In genomic region chr3:73134316-73134715, GRCm38 (mm10) we compare ENCODE assay signal across 9 mouse cellular contexts.
A peak's percentile ranks its signal among the peaks of the same experiment; 100 is the strongest.
DNase-seq lines count a peak whose midpoint lies in the region; ATAC-seq and TF ChIP-seq lines count a peak whose summit lies in the region.
"Had no signal": no experiment of that assay in that cellular context is flagged by ENCODE, and none has a peak within 500 bp of the region (broad histone marks: within the 10 kb centered on the region; RNA-seq: fewer than 3 reads in every experiment).

No protein-coding gene starts in this region.

- DNase-seq in cerebellum, adult 11 months, result peak; percentile 5
- DNase-seq in cerebellum, adult 11-12 months, result no peak
- no peak for DNase-seq in lung, postnatal 0 days (ENCODE audit: low spot score)
- no peak for DNase-seq in lung, postnatal 25 days (ENCODE audit: low spot score)
- peak; percentile 78 for DNase-seq in embryo, embryonic 10 days (ENCODE audit: low spot score)
- DNase-seq in left cerebral cortex, adult 11 months (ENCODE audit: low spot score), result peak; percentile 38
- peak; percentile 21 for DNase-seq in telencephalon, adult 2 months (ENCODE audit: low read depth, low spot score)
- DNase-seq in lung, adult 2 months, result no peak

- no peak for ATAC-seq in lung, postnatal 0 days

- TF ChIP-seq EP300 in lung, postnatal 0 days (IDR thresholded peaks at IDR 0.05), result no peak

- TF ChIP-seq CTCF in lung, postnatal 0 days (IDR thresholded peaks at IDR 0.05), result peak; percentile 25
- TF ChIP-seq CTCF in lung, adult 2 months (IDR thresholded peaks at IDR 0.05; ENCODE audit: insufficient read depth, low read length), result no peak

- H3K27me3 ChIP-seq in lung, postnatal 0 days (replicated peaks; ENCODE audit: insufficient read depth, low read length), result no peaks in the 10 kb centered on the region
- H3K27me3 ChIP-seq: heart, embryonic 13.5 days had no signal

- 7% methylated on average over 9 of the region's 9 CpGs for WGBS in lung, postnatal 0 days
- 10% methylated on average over 9 of the region's 9 CpGs for WGBS in lung, adult 2 months

- no peak overlapping the region for H3K4me3 ChIP-seq in lung, postnatal 0 days (ENCODE audit: low read depth, low read length)
- no peak overlapping the region for H3K4me3 ChIP-seq in lung, adult 2 months (replicated peaks; ENCODE audit: extremely low read depth, low read depth, low read length)
- H3K4me3 ChIP-seq: heart, embryonic 13.5 days had no signal

- no peak overlapping the region for H3K4me2 ChIP-seq in lung, postnatal 0 days (replicated peaks; ENCODE audit: low read depth, low read length)
- H3K4me2 ChIP-seq: heart, embryonic 13.5 days had no signal

- no peaks in the 10 kb centered on the region for H3K36me3 ChIP-seq in lung, postnatal 0 days (ENCODE audit: insufficient read depth, low read length)
- H3K36me3 ChIP-seq: heart, embryonic 13.5 days had no signal

- H3K9me3 ChIP-seq in lung, postnatal 0 days (ENCODE audit: low read length), result no peaks in the 10 kb centered on the region
- H3K9me3 ChIP-seq: heart, embryonic 13.5 days had no signal

- TF ChIP-seq POLR2A in lung, adult 2 months (IDR thresholded peaks at IDR 0.05; ENCODE audit: borderline replicate concordance, extremely low read depth, low read depth, low read length), result no peak

- no peak overlapping the region for H3K9ac ChIP-seq in lung, postnatal 0 days (replicated peaks; ENCODE audit: low read depth)
- H3K9ac ChIP-seq: heart, embryonic 13.5 days had no signal

- H3K27ac ChIP-seq in lung, postnatal 0 days (ENCODE audit: low read length), result no peak overlapping the region
- H3K27ac ChIP-seq: heart, embryonic 13.5 days had no signal

- no peaks in the 10 kb centered on the region for H3K4me1 ChIP-seq in lung, postnatal 0 days (ENCODE audit: insufficient read depth, low read depth, low read length)
- H3K4me1 ChIP-seq in lung, adult 2 months (ENCODE audit: control insufficient read depth, insufficient read depth, low read length), result no peaks in the 10 kb centered on the region
- H3K4me1 ChIP-seq: heart, embryonic 13.5 days had no signal

Comparison
In these comparisons a context has a peak if more than half of its experiments do, and no peak if none do; other contexts are left out.
1. DNase-seq: peak in cerebellum, adult 11 months (single experiment), embryo, embryonic 10 days (single experiment), left cerebral cortex, adult 11 months (single experiment) and telencephalon, adult 2 months (single experiment); none in cerebellum, adult 11-12 months (single experiment), lung, postnatal 0 days (single experiment), lung, postnatal 25 days (single experiment) and lung, adult 2 months (single experiment).